In genomic region chr7:64310756-64311155, GRCm38 (mm10) we compare ENCODE assay signal across 14 mouse cellular contexts.
"Had no signal": no experiment of that assay in that cellular context is flagged by ENCODE, and none has a peak within 500 bp of the region (broad histone marks: within the 10 kb centered on the region; RNA-seq: fewer than 3 reads in every experiment).

No protein-coding gene starts in this region.

- ATAC-seq: lung, postnatal 0 days had no signal

- H3K4me3 ChIP-seq: left cerebral cortex, adult 2 months; limb, embryonic 10.5 days; liver, embryonic 15.5 days; midbrain, embryonic 10.5 days had no signal

- DNase-seq: kidney, adult 18-20 months; kidney, postnatal 10 days; kidney, postnatal 4 days; lung, adult 2 months; lung, postnatal 36 days; midbrain, embryonic 14.5 days; thymus, postnatal 14 days had no signal

- H3K27me3 ChIP-seq: liver, embryonic 15.5 days had no signal

- H3K9ac ChIP-seq: liver, embryonic 15.5 days had no signal

- H3K9me3 ChIP-seq: limb, embryonic 10.5 days; liver, embryonic 15.5 days; midbrain, embryonic 10.5 days had no signal

- H3K27ac ChIP-seq: left cerebral cortex, adult 2 months; limb, embryonic 10.5 days; liver, embryonic 15.5 days; midbrain, embryonic 10.5 days; stomach, postnatal 0 days had no signal

- H3K4me2 ChIP-seq: liver, embryonic 11.5 days; liver, embryonic 15.5 days had no signal

- H3K4me1 ChIP-seq: limb, embryonic 10.5 days; liver, embryonic 15.5 days; midbrain, embryonic 10.5 days had no signal
